Mouse (Mus musculus): ENCODE measurements around the gene Tlr12.

GRCm38 (mm10) chr4:128635894-128636585, 17.6 kb upstream of the Tlr12 start:
- TF ChIP-seq CTCF (IDR thresholded peaks at IDR 0.05; ENCODE audit: control insufficient read depth, insufficient read depth, low read length) (no peak), POLR2A (IDR thresholded peaks at IDR 0.05; ENCODE audit: borderline replicate concordance, control insufficient read depth, low read depth, low read length) (no peak)
